Mouse (Mus musculus) natural killer cell, adult 2 months (primary cell): ENCODE results near the gene Ilf2.

Experiments used
- DNase-seq, 2 experiments: peaks; one replicate each; pipeline ENCODE4 v3.0.0; 2022; ENCODE audit warnings: low spot score in 2 of 2

Ilf2 gene

DNA sequence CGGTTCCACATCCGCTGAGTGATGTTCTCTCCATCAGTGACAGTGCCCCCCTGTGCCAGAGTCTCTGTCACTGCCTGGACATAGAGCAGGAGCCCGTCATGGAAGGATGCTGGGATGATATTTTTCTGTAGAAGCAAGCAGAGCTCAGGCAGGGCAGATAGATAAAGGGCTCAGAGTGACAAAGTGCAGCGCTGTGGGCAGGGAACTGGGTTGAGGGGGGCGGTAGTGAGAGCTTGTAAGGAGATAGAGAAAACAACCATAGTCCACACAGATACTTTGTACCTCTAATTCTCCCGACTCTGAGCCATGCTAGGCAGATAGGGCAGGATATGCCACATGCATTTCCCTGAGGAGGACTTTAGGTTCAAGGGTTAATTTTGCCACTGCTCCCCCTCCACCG is 13.3 kb upstream of the Ilf2 start:
- no peak for DNase-seq

DNA sequence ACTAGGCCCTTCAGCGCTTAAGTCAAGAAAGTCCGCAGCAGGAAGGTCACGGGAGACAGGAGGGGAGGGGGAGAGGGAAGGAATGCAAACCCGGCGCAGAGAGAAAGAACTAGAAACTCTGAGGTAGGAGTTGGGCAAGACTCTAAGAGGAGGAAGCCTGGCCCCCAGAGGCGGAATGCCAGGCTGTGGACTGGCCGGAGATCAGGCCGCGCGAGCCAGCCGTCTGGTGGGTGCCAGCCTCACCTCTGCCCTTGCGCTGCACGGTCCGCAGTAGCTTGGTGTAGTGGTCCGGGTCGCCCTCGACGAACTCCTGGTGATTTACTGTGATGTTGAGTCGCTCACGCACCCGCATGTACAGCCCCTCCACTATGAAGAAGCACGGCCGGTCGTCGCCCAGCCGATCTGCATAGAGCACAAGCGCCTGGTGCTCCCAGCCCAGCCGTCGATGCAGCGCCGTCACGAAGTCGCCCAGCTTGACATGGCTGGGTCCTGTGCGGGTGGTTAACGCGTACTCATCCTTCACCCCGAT is 11.3 kb upstream of the Ilf2 start:
- DNase-seq: no peak

DNA sequence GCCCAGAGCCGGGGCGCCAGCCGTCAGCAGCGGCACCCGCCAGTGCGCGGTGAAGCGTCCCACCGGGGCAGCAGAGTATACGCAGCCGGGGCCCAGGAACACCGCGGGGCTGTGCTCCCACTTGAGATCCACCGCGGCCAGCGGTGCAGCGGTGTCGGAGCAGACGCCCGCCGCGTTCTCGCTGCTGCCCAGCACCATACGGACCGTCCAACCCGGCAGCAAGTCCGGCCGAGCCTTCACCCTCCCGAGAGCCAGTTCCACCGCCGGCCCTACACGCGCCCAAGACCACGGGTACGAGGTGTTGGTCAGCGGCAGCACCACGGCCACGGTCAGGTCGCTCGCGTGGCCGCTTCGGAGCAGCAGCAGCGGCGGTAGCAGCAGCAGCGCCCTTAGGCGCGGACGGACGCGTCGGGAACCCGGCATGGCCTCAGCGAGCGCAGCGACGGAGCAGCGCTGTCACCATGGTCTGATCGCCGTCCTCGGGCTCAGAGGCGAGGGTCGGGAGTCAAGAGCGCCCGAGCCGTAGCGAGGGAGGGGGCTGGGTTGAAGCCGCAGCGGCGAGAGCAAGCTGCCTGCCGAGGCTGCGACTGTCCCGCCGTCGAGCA is 10.7 kb upstream of the Ilf2 start:
- DNase-seq: peak in 1 of 2 experiments; percentile 18

DNA sequence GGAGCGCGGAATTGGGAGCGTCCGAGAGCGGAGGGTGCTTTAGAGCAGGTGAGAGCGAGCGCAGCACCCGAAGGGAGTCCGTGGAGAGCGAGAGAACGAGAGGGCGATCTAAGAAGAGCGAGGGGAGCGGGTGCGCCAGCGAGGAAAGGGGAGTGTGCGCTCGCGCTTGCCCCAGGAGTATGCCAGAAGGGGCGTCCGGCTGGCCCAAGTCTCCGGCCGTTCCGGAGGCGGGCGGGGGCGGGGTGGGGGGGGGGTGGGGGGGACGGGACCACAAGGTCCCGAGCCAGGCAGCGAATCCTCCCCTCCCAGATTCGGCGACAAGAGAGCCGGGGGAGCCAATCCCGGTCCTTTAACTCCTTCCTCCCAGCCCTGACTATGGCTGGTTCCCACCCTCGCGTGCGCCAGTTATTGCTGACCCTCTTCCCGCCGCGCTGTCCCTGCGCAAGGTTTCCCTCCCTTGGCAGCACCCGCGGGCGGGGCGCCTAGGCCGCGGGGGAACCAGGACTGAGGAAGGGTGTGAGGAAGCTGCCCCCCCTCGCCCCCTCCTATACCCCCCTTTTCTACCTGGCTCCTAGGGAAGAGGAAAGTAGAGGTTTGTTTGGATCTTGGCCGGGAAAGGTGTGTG is 10.1 kb upstream of the Ilf2 start, which contains the start of gene Npr1:
Gene Npr1, minus strand, starts transcription at position 181 of the 625 bp plus-strand sequence.
- no peak for DNase-seq

DNA sequence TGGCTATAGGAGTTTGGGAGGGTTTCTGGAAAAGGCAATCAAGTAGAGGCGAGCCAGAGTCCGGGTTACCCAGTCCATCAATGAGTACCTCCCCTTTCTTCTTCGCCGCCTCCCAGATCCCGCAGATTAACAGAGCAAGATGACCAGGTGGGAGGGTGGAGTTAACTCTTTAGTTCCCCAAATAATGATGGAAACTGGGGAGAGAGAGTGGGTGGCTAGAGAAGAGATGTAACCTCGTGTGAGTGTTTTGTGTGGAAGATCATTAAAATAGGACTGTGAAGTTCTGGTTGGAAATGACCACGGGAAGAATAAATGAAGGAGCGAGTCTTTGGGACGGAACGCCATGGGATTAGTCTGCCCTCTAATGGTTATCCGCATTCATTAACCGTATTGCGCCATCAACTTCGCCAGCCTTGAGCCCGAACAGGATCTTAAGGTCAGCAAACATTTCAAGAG is 9.6 kb upstream of the Ilf2 start:
- no peak for DNase-seq

DNA sequence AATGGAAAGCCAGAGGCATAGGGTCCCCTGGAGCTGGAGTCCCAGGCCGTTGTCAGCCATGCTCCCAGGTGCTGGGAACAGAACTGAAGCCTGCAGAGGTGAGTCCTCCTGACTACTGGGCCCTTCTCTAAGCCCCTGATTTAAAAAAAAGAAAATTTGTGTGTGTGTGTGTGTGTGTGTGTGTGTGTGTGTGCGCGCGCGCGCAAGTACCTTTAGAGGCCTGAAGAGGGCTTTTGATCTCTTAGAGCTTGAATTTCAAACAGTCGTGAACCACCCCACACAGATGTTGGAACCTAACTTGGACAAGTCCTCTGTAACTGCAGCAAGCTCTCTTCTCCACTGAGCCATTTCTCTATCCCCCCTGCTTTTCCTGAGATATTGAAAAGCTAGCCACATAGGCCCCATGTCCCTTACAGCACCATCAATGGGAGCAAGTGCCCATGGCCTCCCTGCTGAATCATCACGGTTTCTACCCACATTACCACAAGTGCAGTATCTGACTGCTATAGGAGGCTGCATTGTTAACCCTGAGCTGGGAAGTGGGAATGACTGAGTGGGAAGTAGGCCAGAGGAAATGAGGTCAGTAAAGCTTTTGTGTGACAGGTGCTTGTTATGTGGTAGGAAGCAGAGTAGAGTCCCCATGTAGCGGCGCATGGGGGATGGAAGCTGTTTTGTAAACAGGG is 8.2 kb upstream of the Ilf2 start:
- no peak for DNase-seq

DNA sequence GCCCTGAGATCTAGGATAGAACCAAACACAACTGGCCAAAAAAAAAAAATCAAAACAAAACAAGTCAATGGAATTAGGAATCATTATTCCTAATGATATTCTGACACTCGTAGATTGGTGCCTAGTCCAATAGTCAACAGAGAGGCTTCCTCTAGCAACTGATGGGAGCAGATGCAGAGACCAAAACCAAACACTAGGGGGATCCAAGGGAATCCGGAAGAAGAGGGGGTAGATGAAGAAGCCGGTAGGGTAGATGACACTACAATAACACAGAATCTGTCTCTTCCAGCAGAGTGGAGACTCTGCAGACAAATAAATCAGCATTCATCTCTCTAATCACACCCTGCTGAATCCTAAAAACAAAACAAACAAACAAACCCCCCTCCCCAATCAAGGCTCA is 3.7 kb upstream of the Ilf2 start:
- peak; percentile 67 to 75 for DNase-seq

DNA sequence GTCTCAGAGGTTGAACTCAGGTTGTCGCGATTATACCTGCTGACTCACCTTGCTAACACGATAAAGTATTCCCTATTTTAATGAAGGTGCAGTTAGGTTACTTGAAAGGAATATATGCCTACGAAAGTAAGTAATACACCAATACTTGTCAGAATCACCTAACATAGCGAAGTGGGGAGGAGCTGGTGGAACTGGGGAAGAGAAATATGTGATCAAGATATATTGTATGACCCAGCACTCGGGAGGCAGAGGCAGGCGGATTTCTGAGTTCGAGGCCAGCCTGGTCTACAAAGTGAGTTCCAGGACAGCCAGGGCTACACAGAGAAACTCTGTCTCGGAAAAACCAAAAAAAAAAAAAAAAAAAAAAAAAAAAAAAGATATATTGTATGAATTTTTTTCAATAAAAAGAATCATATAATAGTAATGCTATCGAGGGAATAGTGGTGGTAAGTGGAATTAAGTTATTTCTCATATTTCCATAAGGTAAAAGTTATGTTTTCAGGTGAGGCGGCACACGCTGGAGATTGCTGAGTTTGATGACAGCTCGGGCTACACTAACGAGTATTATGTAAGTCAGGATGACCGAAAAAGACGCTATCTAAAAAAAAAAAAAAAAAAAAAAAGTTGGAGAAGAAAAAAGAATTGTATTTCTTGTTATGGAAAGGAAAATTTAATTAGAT is 635 bp upstream of the Ilf2 start:
- DNase-seq: no peak

DNA sequence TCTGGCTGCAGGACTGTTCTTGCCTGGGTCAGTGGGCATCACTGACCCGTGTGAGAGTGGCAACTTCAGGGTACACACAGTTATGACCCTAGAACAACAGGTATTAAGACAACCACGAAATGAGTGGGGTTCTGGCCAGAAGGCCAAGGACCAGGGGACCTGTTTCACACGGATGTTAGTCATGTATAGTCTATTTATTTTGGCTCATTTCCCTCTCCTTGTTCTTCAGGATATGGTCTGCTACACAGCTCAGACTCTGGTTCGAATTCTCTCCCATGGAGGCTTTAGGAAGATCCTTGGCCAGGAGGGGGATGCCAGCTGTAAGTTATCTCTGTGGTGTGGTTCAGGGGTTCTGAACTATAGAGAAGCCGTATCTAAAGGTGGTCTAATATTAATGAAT is 11.1 kb downstream of the Ilf2 start:
- DNase-seq: no peak

DNA sequence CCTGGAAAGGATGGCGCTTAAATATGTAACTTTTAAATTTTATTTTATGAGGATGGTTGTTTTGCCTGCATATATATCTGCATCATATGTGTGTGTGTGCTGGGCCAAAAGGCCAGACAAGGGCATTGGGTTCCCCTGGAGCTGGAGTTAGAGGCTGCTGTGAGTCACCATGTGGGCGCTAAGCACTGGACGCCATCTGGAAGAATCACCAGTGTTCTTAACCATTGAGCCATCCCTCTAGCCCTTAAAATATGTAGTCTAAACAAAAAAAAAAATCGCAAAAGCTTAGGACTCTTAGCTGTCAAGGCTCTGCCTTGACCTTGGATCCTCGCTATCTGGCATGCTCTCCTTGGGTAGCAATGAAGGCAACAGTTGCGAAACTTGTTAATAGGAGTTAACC is 12.7 kb downstream of the Ilf2 start:
- DNase-seq: no peak

DNA sequence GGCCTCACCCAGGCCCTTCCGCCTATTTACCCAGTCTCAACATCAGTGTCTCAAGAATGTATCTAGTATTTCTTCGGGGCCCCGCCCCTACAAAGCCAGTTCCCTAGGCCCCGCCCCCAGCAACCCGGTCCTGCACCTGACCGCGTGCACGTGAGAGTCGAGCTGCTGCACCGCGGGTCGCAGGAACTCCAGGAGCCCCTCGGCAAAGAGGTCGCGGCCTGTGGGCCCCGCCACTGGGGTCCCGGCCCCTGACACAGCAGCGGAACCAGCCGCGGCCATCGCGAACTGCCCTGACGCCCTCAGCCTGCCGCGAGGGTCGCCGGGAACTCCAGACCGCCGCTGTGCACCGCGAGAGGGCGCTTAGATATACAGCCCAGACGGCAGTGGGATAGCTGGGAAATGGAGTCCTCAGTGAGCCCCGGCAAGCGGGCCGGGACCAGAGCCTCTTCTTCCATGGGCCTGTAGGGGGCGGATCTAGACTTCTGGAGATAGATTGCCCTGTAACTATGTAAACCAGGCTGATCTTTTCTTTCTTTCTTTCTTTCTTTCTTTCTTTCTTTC is 14.8 kb downstream of the Ilf2 start, which contains the start of gene Snapin:
Gene Snapin, minus strand, starts transcription at position 338 of the 561 bp plus-strand sequence.
- peak; percentile 92 to 95 for DNase-seq

DNA sequence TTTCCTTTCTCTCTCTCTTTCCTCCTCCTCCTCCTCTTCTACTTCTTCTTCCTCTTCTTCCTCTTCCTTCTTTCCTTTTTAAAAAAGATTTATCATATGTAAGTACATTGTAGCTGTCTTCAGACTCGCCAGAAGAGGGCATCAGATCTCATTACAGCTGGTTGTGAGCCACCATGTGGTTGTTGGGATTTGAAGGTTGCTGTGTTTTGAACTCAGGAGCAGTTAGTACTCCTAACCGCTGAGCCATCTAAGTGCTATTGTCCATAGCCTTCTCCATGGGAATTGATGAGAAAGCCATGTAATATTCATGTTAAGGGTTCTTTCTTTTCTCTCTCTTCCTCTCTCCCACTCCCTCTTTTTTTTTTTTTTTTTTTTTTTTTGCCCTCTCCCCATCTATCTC is 15.4 kb downstream of the Ilf2 start:
- peak; percentile 49 to 56 for DNase-seq

DNA sequence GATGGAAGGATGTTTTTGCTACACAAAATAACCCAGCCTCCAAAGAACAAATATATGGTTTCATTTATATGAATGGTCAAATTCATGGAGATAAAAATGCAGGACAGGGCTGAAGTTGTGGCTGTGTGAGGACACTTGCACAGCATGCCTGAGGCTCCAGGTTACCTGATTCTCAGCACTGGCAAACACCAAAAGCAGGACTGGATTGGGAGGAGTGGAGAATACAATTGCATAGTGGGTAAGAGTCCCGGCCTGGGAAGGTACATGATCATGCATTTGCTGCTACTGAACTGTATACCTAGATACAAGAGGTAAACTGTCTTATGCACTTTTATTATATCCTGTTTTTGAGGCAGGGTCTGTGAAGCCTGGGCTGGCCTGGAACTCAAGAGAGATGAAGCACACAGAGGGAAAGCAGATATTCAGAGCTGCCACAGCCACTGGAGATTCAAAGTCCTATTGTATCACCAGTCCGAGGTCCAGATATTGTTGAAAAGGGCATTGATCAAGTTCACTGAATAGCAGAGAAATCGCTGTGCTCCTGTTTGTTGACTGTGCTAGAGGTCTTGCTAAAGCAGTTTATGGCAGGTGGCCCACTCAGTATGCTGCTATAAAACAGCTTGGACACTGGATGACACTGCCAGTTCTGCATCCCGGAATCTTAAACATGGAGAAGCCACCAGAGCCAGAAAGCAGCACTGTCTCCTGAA is 18.1 kb downstream of the Ilf2 start:
- DNase-seq: no peak

DNA sequence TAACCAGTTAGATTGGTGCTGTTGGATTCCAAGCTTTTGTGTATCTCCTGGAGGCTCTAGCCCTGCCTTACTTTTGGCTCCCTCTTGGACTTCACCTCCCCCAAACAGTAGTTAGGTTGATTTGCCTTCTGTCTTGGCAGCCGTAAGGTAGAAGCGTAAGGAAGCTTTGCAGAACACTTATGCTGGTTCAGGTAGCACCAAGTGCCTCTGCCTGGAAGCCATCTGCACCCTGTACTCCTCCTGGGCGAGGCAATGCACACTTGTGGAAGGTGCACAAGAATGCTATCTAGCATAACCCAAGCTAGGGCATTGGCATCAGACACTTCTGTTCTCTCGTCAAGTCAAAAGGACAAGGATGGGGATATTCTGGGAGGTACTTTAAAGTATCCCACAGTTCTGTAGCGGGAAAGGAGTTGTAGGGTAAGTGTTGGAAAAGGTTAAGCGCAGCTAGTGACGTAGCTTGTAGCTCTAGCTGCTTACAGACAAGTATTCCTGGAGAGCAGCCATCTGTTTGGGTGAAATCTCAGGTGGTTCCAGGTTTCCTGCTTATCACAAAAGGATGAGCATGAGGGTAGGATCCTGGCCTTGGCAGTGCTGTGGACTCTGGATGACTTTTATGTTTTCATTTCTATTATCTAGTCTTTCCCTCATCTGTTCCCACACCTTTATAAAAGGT is 20.1 kb downstream of the Ilf2 start:
- no peak for DNase-seq

DNA sequence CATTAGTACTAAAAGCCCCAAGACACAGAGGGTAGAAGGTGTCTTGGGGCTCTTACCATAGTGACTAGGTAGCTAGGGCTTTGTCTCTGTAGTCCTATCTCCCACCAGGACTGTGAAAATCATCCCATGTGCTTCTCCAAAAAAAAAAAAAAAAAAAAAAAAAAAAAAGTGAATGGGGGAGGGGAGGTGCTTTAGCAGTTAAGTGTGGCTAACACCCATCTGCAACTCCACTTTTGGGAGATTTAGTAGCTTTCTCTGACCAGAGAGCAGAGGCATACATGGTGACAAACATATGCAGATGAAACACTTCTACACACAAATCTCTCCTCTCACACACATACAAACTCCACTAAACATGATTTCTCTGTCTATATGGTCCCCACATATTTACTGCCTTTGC is 21.7 kb downstream of the Ilf2 start:
- DNase-seq: no peak

DNA sequence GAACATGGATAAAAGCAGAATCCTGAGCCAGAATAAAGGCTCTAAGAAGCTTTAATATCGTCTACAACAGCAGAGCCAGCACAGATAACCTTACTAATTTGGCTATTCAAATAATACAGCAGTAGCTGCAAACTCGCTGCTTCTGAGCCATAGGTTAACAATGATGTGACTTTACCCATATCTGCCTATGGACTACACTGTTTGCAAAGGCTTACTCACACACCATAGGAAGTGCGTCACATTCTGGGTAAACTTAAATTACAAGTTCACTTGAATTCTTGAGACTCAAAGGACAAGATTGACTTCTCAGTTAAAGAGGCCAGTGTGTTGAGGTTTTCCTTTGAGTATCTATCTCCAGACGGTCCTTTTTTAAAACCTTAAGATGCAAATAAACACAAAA is 27.5 kb downstream of the Ilf2 start:
- no peak for DNase-seq

DNA sequence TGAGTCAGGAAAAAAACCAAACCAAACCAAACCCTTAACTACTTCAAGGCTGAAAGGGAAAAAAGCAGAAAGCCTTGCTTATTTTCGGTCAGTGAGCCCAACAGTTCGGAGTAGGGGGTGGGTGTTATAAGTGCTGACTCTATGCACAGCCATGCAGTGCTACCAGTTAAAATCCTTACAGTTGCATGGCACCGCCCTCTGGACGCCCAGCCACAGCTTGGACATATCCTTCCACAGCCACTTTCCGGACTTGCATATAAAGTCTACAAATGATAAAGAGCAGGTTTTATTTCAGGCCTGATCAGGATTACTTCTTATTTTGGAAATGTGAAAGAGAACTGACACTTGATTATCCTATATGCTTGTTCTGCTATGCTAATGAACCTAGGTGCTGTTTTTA is 29.3 kb downstream of the Ilf2 start:
- DNase-seq: no peak

DNA sequence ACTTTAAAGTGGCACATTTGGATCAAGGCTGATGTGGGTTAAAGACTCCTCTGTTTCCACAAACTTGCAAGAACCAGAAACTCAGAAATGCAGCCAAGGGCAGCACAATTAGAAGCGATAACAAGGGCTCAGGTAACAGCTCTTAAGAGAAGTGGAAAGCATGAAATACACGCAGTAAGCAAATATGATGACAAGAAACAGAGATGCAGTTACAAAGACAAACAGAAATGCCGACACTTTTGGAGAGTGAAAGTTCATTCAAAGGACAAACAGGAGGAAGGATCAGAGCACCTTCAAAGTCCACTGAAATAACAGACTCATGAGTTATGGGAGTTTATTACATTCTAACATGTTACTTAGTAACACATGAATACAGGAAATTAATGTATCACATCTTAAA is 30.4 kb downstream of the Ilf2 start:
- no peak for DNase-seq

DNA sequence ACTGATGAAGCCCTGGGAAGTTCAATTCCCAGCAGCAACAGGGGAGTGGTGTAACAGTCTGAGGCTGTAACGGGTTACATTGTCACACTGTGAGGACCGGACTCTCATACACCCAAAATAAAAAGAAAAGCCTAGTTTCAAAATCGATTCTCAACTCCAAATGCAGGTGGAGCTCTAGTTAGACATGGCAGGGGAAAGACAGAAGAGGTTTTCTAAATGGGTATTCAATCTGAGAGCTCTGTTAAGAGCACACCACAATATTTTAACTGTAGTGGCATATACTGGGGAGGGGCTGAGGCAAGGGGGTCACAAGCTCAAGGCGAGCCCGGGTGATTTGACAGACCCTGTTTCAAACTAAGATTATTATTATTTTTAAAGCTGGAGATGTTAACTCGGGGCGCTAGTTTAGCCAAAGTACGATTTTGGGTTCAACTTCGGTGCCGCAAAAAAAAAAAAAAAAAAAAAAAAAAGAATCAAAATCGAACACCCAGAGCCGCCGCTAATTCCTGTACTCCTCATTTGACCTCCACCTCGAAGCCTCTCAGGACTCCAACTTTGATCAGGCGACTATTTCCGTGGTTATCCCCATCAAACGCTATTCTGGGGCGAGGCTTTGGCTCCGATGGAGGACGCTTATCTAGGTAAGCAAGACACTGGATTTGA is 32.5 kb downstream of the Ilf2 start:
- DNase-seq: no peak
